Mouse (Mus musculus): Measurements from ENCODE around the gene Erich3. TPM values are rescaled to one million over a fixed set of nuclear protein-coding genes. Genes with fewer than 3 reads are reported as not detected.
"Not testable (repeated sequence)": the region's sequence is repeated elsewhere in the genome, so short reads cannot be mapped to it uniquely, and the experiment has no call there.

The Erich3 gene
- polyA plus RNA-seq (2015; fragmentation: Nextera tagmentation; extraction: Ambion mirVana) = 1.6 and 1.9 TPM in 2 replicates

- H3K4me1 ChIP-seq (replicated peaks) = peaks cover 19% of the 10 kb centered on the region
- H3K4me3 ChIP-seq = peak within 1 kb of the TSS; percentile 45
- 21% methylated on average over 6 of the region's 7 CpGs for WGBS
- H3K36me3 ChIP-seq = no peaks in the 10 kb centered on the region
- peak within 1 kb of the TSS; percentile 77 for H3K9ac ChIP-seq
- peak within 1 kb of the TSS; percentile 90 for H3K27ac ChIP-seq
- no peaks in the 10 kb centered on the region for H3K9me3 ChIP-seq
- H3K27me3 ChIP-seq = peaks cover 7% of the 10 kb centered on the region; the same call in 1 of the 2 replicates
- H3K4me2 ChIP-seq = peak within 1 kb of the TSS; percentile 65
- ATAC-seq (ENCODE audit: low FRiP score) = peak; percentile 12; the same call in 1 of the 2 replicates
Measured at GRCm38 (mm10) chr3:154663545-154663944, at the start of gene Erich3. Erich3 (plus strand) TSS chr3:154663859.

- H3K9ac ChIP-seq = no peak overlapping the region
- no peaks in the 10 kb centered on the region for H3K4me1 ChIP-seq (replicated peaks)
- WGBS = 89% methylated on average over 8 of the region's 8 CpGs
- no peak for ATAC-seq (ENCODE audit: low FRiP score)
- H3K36me3 ChIP-seq = peaks cover 10% of the 10 kb centered on the region
- no peaks in the 10 kb centered on the region for H3K9me3 ChIP-seq
- H3K27ac ChIP-seq = no peak overlapping the region
- H3K4me3 ChIP-seq = no peak overlapping the region
- H3K27me3 ChIP-seq = no peaks in the 10 kb centered on the region
- no peak overlapping the region for H3K4me2 ChIP-seq
Measured at GRCm38 (mm10) chr3:154614771-154615170, 48.9 kb upstream of the Erich3 start.

- H3K9me3 ChIP-seq = no peaks in the 10 kb centered on the region
- ATAC-seq (ENCODE audit: low FRiP score) = no peak
- WGBS = 95% methylated on average over 7 of the region's 7 CpGs
- H3K4me2 ChIP-seq = no peak overlapping the region
- no peak overlapping the region for H3K4me3 ChIP-seq
- no peak overlapping the region for H3K27ac ChIP-seq
- H3K36me3 ChIP-seq = peaks cover 10% of the 10 kb centered on the region
- H3K4me1 ChIP-seq (replicated peaks) = no peaks in the 10 kb centered on the region
- no peak overlapping the region for H3K9ac ChIP-seq
- H3K27me3 ChIP-seq = no peaks in the 10 kb centered on the region
Measured at GRCm38 (mm10) chr3:154615304-154615703, 48.4 kb upstream of the Erich3 start.

GRCm38 (mm10) chr3:154616106-154616505 is 47.6 kb upstream of the Erich3 start:
- Histone ChIP-seq H3K4me3 (no peak overlapping the region), H3K27ac (no peak overlapping the region), H3K4me2 (no peak overlapping the region), H3K4me1 (replicated peaks) (no peaks in the 10 kb centered on the region), H3K9me3 (no peaks in the 10 kb centered on the region), H3K9ac (no peak overlapping the region), H3K36me3 (peaks cover 9% of the 10 kb centered on the region), H3K27me3 (no peaks in the 10 kb centered on the region)
- WGBS = 85% methylated on average over 4 of the region's 4 CpGs
- no peak for ATAC-seq (ENCODE audit: low FRiP score)

- Histone ChIP-seq H3K9me3 (no peaks in the 10 kb centered on the region), H3K27me3 (no peaks in the 10 kb centered on the region), H3K4me3 (no peak overlapping the region), H3K36me3 (no peaks in the 10 kb centered on the region; the same call in 1 of the 2 replicates), H3K9ac (no peak overlapping the region), H3K4me1 (replicated peaks) (no peaks in the 10 kb centered on the region), H3K4me2 (no peak overlapping the region), H3K27ac (no peak overlapping the region)
- ATAC-seq (ENCODE audit: low FRiP score) = 0 out of 2 replicates have a peak, but pooled peaks have one; percentile 10
Measured at GRCm38 (mm10) chr3:154628284-154628683, 35.4 kb upstream of the Erich3 start.

- not testable (repeated sequence) for H3K4me3 ChIP-seq; H3K9me3 ChIP-seq; H3K27me3 ChIP-seq; H3K4me1 ChIP-seq (replicated peaks); H3K36me3 ChIP-seq; H3K4me2 ChIP-seq; H3K27ac ChIP-seq; H3K9ac ChIP-seq; ATAC-seq (ENCODE audit: low FRiP score)
- 93% methylated on average over 2 of the region's 2 CpGs for WGBS
Measured at GRCm38 (mm10) chr3:154631281-154631680, 32.4 kb upstream of the Erich3 start.

GRCm38 (mm10) chr3:154633091-154633490 is 30.6 kb upstream of the Erich3 start:
- Histone ChIP-seq H3K4me1 (replicated peaks) (no peaks in the 10 kb centered on the region), H3K4me3 (no peak overlapping the region), H3K9me3 (no peaks in the 10 kb centered on the region), H3K27me3 (no peaks in the 10 kb centered on the region), H3K36me3 (no peaks in the 10 kb centered on the region), H3K9ac (no peak overlapping the region), H3K4me2 (no peak overlapping the region), H3K27ac (no peak overlapping the region)
- no peak for ATAC-seq (ENCODE audit: low FRiP score)
- WGBS = 70% methylated on average over 5 of the region's 5 CpGs

- 0 out of 2 replicates have a peak overlapping the region, but pooled peaks have one; percentile 7 for H3K4me3 ChIP-seq
- WGBS = 63% methylated on average over 29 of the region's 29 CpGs
- peak overlapping the region; percentile 35 for H3K4me2 ChIP-seq
- peak; percentile 61; the same call in 1 of the 2 replicates for ATAC-seq (ENCODE audit: low FRiP score)
- H3K4me1 ChIP-seq (replicated peaks) = peaks cover 10% of the 10 kb centered on the region
- H3K9ac ChIP-seq = no peak overlapping the region; the same call in 1 of the 2 replicates
- no peaks in the 10 kb centered on the region for H3K9me3 ChIP-seq
- no peak overlapping the region for H3K27ac ChIP-seq
- H3K27me3 ChIP-seq = peaks cover 8% of the 10 kb centered on the region; the same call in 1 of the 2 replicates
- no peaks in the 10 kb centered on the region for H3K36me3 ChIP-seq
Measured at GRCm38 (mm10) chr3:154646638-154647442, 16.8 kb upstream of the Erich3 start.

GRCm38 (mm10) chr3:154647443-154647780 is 16.2 kb upstream of the Erich3 start:
- H3K4me1 ChIP-seq (replicated peaks) = peaks cover 10% of the 10 kb centered on the region
- H3K27ac ChIP-seq = no peak overlapping the region
- H3K4me2 ChIP-seq = peak overlapping the region; percentile 35
- no peak overlapping the region for H3K4me3 ChIP-seq
- peaks cover 13% of the 10 kb centered on the region; the same call in 1 of the 2 replicates for H3K27me3 ChIP-seq
- H3K9me3 ChIP-seq = no peaks in the 10 kb centered on the region
- ATAC-seq (ENCODE audit: low FRiP score) = peak; percentile 52; the same call in 1 of the 2 replicates
- WGBS = 69% methylated on average over 7 of the region's 7 CpGs
- H3K36me3 ChIP-seq = no peaks in the 10 kb centered on the region
- no peak overlapping the region; the same call in 1 of the 2 replicates for H3K9ac ChIP-seq

GRCm38 (mm10) chr3:154649411-154650285 is 14.0 kb upstream of the Erich3 start:
- Histone ChIP-seq H3K27me3 (peaks cover 13% of the 10 kb centered on the region; the same call in 1 of the 2 replicates), H3K36me3 (no peaks in the 10 kb centered on the region), H3K9ac (no peak overlapping the region), H3K4me1 (replicated peaks) (peaks cover 24% of the 10 kb centered on the region), H3K4me2 (0 out of 2 replicates have a peak overlapping the region, but pooled peaks have one; percentile 15), H3K27ac (no peak overlapping the region), H3K4me3 (no peak overlapping the region), H3K9me3 (no peaks in the 10 kb centered on the region)
- no peak for ATAC-seq (ENCODE audit: low FRiP score)
- 46% methylated on average over 20 of the region's 20 CpGs for WGBS

- Histone ChIP-seq H3K4me1 (replicated peaks) (peaks cover 26% of the 10 kb centered on the region), H3K9ac (no peak overlapping the region), H3K4me3 (no peak overlapping the region), H3K4me2 (no peak overlapping the region), H3K9me3 (no peaks in the 10 kb centered on the region), H3K36me3 (no peaks in the 10 kb centered on the region), H3K27ac (no peak overlapping the region), H3K27me3 (peaks cover 13% of the 10 kb centered on the region; the same call in 1 of the 2 replicates)
- WGBS = 82% methylated on average over 10 of the region's 10 CpGs
- no peak for ATAC-seq (ENCODE audit: low FRiP score)
Measured at GRCm38 (mm10) chr3:154651192-154651821, 12.4 kb upstream of the Erich3 start.

All from hindbrain, embryonic 13.5 days (tissue).